In the genomic region with DNA sequence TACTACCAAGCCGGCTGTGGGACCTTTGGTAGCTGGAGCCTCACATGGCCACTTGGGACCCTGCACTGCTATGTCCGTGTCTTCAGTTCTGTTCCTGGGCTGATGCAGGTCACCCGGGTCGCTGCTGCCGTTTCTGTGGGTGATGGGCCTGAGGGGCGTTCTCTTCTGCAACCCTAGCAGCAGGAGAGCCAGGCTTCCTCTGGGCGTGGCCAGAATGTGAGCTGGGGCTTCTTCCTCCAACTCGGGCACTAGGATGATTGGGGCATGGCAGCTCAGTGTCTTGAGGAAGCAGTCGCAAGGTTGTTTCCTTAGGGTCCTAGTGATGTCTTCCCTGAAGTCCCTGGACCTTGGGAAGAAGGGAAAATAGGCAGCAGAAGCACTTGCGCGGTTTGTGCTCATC, we compare ENCODE assay signal across 32 mouse cellular contexts. TPM values are rescaled to one million over a fixed set of nuclear protein-coding genes. Genes with fewer than 3 reads are reported as not detected.
"Had no signal": no experiment of that assay in that cellular context is flagged by ENCODE, and none has a peak within 500 bp of the region (broad histone marks: within the 10 kb centered on the region; RNA-seq: fewer than 3 reads in every experiment).

No protein-coding gene starts in this region.

- DNase-seq: gastrocnemius, postnatal 14 days; gastrocnemius, postnatal 36 days; heart, adult 11 months; heart, adult 2 months; heart, postnatal 14 days; heart, postnatal 36 days; kidney, adult 11 months; kidney, adult 2 months; kidney, adult 9 months; kidney, postnatal 14 days; kidney, postnatal 36 days; layer of hippocampus, adult 9-11 months; layer of hippocampus, postnatal 36 days; left cerebral cortex, postnatal 4 days had no signal

- H3K27me3 ChIP-seq: heart, embryonic 13.5 days; heart, embryonic 15.5 days; hindbrain, embryonic 13.5 days; hindbrain, embryonic 15.5 days; kidney, embryonic 15.5 days; limb, embryonic 13.5 days; limb, embryonic 15.5 days; liver, embryonic 12.5 days had no signal

- H3K9ac ChIP-seq: heart, embryonic 13.5 days; heart, embryonic 15.5 days; hindbrain, embryonic 13.5 days; hindbrain, embryonic 15.5 days; kidney, embryonic 15.5 days; limb, embryonic 13.5 days; limb, embryonic 15.5 days; liver, embryonic 12.5 days had no signal

- H3K9me3 ChIP-seq: heart, embryonic 13.5 days; heart, embryonic 15.5 days; hindbrain, embryonic 13.5 days; hindbrain, embryonic 15.5 days; kidney, embryonic 15.5 days; limb, embryonic 13.5 days; limb, embryonic 15.5 days; liver, embryonic 12.5 days had no signal

- H3K4me2 ChIP-seq: heart, embryonic 11.5 days; heart, embryonic 13.5 days; heart, embryonic 15.5 days; hindbrain, embryonic 13.5 days; hindbrain, embryonic 15.5 days; kidney, embryonic 15.5 days; limb, embryonic 13.5 days; limb, embryonic 15.5 days; liver, embryonic 12.5 days had no signal

- ATAC-seq: hindbrain, postnatal 0 days; intestine, embryonic 16.5 days; liver, embryonic 12.5 days had no signal

- H3K4me3 ChIP-seq: heart, adult 2 months; heart, embryonic 13.5 days; heart, embryonic 15.5 days; hindbrain, embryonic 13.5 days; hindbrain, embryonic 15.5 days; kidney, embryonic 15.5 days; limb, embryonic 13.5 days; limb, embryonic 15.5 days; liver, embryonic 12.5 days had no signal

- H3K27ac ChIP-seq: heart, adult 2 months; heart, embryonic 13.5 days; heart, embryonic 15.5 days; hindbrain, embryonic 13.5 days; hindbrain, embryonic 15.5 days; hindbrain, postnatal 0 days; kidney, embryonic 15.5 days; kidney, postnatal 0 days; limb, embryonic 13.5 days; limb, embryonic 15.5 days; liver, embryonic 12.5 days had no signal

RNA-seq across cellular contexts. Expression of a gene that starts 19.6 kb away (rescaled TPM):
- polyA plus RNA-seq: gonadal fat pad, adult 2 months; heart, adult 2 months; heart, embryonic 11.5 days; heart, embryonic 13.5 days; heart, embryonic 15.5 days; heart, postnatal 0 days; hindbrain, embryonic 11.5 days; hindbrain, embryonic 13.5 days; hindbrain, postnatal 0 days; intestine, embryonic 14.5 days; kidney, adult 2 months; kidney, postnatal 0 days; large intestine, adult 2 months; liver, adult 2 months had no signal
